Mouse (Mus musculus) CD4-positive, CD25-positive, alpha-beta regulatory T cell, adult 4 months (primary cell): ENCODE data around the gene Hsp90ab1. TPM values are rescaled to one million over a fixed set of nuclear protein-coding genes. Genes with fewer than 3 reads are reported as not detected.

Source experiments
- ATAC-seq: one replicate; pipeline ENCODE4 v1.8.0; 2017
- polyA plus RNA-seq, 2 experiments: library from polyadenylated mRNA; unstranded; fragments of 100-300 nt; shearing (Covaris generic); gene quantifications; one replicate each; pipeline ENCODE4 v1.2.1; 2017

The Hsp90ab1 gene
- polyA plus RNA-seq, 2 experiments from 2014 or later, result 1,172 to 1,222 TPM

- ATAC-seq, result no peak
Measured at GRCm38 (mm10) chr17:45538394-45538793, 34.7 kb downstream of the Hsp90ab1 start.

GRCm38 (mm10) chr17:45536264-45536663 is 36.8 kb downstream of the Hsp90ab1 start:
- no peak for ATAC-seq

DNA sequence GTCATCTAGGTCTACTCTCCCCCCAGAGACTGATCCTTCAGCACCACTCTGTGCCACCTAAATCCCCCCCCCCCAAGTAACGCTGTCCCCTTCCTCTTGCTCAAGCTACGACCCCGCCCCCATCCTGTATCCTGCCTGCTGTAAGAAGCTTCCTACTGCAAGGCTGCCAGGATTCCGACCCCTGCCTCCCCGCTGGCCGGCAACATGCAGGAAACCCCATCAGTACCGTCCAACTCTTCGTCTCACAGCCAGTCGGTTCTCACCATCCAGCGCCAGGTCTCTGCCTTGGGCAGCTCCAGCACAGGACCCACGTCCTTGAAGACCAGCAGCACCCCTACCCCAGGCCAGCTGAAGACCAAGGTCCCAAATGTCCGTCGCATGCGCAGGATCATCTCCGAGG is 40.2 kb downstream of the Hsp90ab1 start:
- no peak for ATAC-seq

DNA sequence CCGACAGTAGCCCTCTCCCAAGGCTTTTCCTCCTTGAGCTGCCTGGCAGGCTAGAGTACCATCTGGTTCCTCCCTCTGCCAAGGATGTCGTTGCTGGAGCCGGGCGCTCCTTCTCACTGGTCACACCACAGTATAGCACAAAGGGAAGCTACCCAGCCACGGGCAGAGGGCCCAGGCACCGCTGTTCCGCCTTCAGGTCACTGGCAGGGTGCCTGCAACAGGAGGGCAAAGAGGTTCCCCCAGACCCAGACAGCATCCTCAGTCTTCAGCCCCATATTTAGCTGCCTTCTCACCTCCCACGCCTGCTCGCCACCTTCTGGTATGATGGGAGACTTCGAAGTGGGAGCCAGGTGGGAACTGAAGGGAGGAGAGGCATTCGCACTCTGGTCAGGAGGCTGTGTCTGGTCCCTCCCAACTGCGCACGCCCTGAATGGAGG is 42.7 kb downstream of the Hsp90ab1 start:
- ATAC-seq, result no peak

GRCm38 (mm10) chr17:45526571-45526970 is 46.5 kb downstream of the Hsp90ab1 start:
- ATAC-seq, result no peak

DNA sequence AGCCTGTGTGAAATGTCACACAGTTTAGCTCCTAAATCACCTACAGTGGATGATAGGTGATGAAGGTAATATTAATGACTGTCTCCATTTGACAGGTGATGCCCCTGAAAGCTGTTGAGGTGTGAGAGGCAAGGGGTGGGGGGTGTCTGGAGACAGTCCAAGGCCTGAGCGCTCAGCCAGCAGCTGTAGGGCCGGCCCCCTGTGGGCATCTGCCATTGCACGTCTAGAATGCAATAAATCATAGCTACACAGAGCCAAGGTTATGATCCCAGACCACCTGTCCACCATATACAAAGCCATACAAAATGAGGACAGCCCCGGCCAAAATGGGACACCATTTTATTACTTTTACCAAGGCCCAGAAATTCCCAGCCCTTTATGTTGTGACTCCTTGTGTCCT is 48.1 kb downstream of the Hsp90ab1 start:
- ATAC-seq, result no peak

DNA sequence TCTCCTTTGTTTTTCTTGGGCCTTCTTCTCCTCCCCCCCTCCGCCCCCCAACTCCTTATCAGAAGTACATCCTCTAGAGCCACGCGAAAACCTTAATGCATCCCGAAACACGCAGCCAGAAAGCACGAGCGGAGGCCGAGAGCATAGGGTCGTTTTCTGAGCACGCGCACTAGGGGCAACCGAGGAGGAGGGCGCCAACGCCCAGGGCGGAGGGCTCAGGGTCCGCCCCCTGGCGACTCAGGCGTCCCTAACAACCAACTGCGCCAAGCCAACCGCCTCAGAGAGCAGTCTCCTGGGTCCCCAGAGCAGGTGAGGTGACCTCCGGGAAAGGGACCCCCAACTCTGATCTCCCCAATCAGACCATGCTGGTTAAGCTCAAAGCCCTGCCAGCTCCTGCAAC is 49.8 kb downstream of the Hsp90ab1 start, which contains the start of gene Tcte1:
Tcte1 (plus strand) TSS at position 172 of the 400 bp plus-strand sequence.
- ATAC-seq, result no peak

GRCm38 (mm10) chr17:45520136-45520535 is 52.9 kb downstream of the Hsp90ab1 start:
- no peak for ATAC-seq

DNA sequence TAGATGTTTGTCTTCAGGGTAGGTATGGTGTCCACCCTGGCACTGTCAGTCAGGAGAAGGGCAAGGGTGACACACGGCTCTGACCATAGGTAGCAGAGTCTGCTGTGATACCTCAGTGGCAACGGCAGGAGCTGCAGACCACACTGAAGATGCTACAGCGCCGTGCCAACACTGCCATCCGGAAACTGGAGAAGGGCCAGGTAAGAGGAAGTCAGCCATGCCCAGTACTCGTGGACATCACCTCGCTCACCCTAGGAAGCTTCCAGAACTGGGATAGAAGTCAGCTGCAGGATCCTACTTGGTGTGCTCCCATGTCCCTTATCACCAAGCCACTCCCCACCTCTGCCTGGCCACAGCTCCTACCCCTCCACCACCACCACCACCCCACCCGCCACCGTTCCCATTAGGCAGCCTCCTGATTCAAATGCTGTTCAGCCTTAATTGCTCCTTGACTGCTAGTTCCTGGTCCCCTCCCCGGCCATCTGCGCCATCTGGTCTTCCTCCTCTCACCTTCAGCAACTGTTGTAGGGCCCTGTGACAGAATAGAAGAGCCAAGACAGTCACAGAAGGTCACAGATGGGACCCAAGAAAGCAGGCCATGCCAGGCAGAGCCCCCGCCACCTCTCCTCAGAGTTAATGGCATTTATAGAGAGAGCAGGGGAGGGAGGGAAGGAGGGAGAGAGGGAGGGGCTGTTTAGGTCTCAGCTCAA is 54.1 kb downstream of the Hsp90ab1 start:
- ATAC-seq, result no peak

Other genes starting within 250 kb of the Hsp90ab1 start
- 10 to 100 TPM; 70.2 to 74.2 TPM for gene Cdc5l, start 139.5 kb downstream of the Hsp90ab1 start, polyA plus RNA-seq
- 1 to 10 TPM; 1.1 TPM for gene Spats1, start 97.9 kb downstream of the Hsp90ab1 start, polyA plus RNA-seq
- 1 to 10 TPM; 2.4 to 5.1 TPM for gene Aars2, start 66.4 kb downstream of the Hsp90ab1 start, polyA plus RNA-seq
- gene Tcte1, start 49.8 kb downstream of the Hsp90ab1 start, polyA plus RNA-seq, result not detected
- gene Tmem151b, start 23.6 kb downstream of the Hsp90ab1 start, polyA plus RNA-seq, result under 1 TPM; 0.15 to 0.35 TPM
- gene Nfkbie, start 17.6 kb downstream of the Hsp90ab1 start, polyA plus RNA-seq, result 10 to 100 TPM; 33.1 to 48.1 TPM
- 10 to 100 TPM; 27.6 to 39.0 TPM for gene Slc35b2, start 9.4 kb downstream of the Hsp90ab1 start, polyA plus RNA-seq
- 100 to 1,000 TPM in 1 of 2 experiments, 10 to 100 TPM in 1; 88.0 to 154 TPM for gene Slc29a1, start 26.3 kb upstream of the Hsp90ab1 start, polyA plus RNA-seq
- not detected for gene Mymx, start 28.8 kb upstream of the Hsp90ab1 start, polyA plus RNA-seq
- 1 to 10 TPM; 1.9 to 2.4 TPM for gene Capn11, start 86.1 kb upstream of the Hsp90ab1 start, polyA plus RNA-seq
- gene Mrpl14, start 113.1 kb upstream of the Hsp90ab1 start, polyA plus RNA-seq, result 10 to 100 TPM; 91.5 to 92.9 TPM
- gene Tmem63b, start 113.6 kb upstream of the Hsp90ab1 start, polyA plus RNA-seq, result 1 to 10 TPM; 3.8 to 4.8 TPM
- gene 1600014C23Rik, start 160.6 kb upstream of the Hsp90ab1 start, polyA plus RNA-seq, result not detected